Mouse (Mus musculus) neutrophil, adult 65 days (primary cell): ENCODE data around the gene Il1rn. TPM values are rescaled to one million over a fixed set of nuclear protein-coding genes. Genes with fewer than 3 reads are reported as not detected.

Experiments used
- total RNA-seq: library from RNA; stranded (reverse); gene quantifications from 2 replicates; pipeline ENCODE4 v1.2.4, GENCODE M21; 2023

The Il1rn gene
- total RNA-seq, result 114 and 120 TPM in 2 replicates

GRCm38 (mm10) chr2:24336545-24336944 is at the start of gene Il1rn:
Gene Il1rn (plus strand): TSS chr2:24336853.

DNA sequence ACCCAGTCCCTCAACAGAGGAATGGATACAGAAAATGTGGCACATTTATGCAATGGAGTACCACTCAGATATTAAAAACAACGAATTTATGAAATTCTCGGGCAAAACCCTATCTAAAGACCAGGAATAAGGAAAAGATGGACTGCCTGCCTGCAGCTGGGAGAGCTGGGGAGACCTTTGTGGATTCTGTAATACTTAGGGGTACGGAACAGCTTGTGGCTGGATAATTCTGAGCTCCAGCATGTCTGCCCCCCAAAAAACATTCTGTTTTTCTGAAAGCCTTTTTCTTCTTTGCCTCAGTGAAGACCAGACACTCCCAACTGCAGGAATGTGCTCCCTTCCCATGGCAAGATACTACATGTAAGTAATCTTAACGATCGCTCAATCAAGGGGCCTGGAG is 45.8 kb upstream of the Il1rn start, which contains the start of gene Il1f10:
Il1f10 (plus strand) TSS at position 301 of the 400 bp plus-strand sequence.

DNA sequence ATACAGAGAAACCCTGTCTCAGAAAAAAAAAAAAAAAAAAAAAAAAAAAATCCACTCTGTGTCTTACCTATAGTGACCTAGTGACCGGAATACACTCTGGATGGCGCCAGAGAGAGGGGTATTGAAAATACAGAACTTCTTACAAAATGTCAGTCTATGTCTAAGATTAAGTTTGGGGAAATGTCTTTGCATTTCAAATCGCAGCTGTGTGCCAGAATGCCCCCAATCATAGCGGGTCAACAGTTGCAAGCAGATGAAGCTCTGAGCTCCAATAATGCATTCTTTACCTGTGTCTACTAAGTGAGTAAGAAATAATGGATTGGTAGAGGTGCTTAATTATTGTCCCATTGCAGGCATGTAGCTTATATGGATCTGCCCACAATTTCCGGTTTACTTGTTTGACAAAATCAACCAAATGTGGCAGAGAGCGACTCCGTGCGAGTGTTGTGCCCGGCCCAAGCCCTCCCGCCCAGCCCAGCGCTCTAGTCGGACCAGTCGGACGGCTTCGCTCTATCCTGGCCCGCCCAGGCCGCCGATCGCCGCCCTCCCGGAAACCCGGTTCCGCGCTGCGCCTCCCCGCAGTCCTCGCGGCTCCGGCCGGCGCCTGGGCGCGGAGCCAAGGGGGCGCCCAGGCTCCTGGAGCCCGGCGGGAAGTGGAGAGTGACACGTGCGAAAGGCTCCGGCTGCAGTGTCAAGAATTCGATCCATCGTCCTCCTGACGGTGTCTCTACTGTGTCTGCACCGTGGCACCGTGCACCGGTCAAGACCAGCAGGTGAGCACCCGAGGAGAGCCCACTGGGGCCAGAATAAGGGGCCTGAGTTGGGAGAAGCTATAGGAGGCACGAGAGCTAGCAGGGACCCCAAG is 30.6 kb downstream of the Il1rn start, which contains the start of gene Psd4:
Psd4 (plus strand) TSS at position 551 of the 865 bp plus-strand sequence.

Other genes starting within 250 kb of the Il1rn start
- not detected in 2 replicates for gene Tbpl2, start 240.3 kb upstream of the Il1rn start, total RNA-seq
- gene Il1f8, start 183.7 kb upstream of the Il1rn start, total RNA-seq, result not detected in 2 replicates
- gene Il1f9, start 150.4 kb upstream of the Il1rn start, total RNA-seq, result 219 and 280 TPM in 2 replicates
- gene Il1f6, start 121.4 kb upstream of the Il1rn start, total RNA-seq, result not detected in 2 replicates
- not detected in 2 replicates for gene Il1f5, start 59.9 kb upstream of the Il1rn start, total RNA-seq
- gene Il1f10, start 45.7 kb upstream of the Il1rn start, total RNA-seq, result not detected in 2 replicates
- gene Psd4, start 30.7 kb downstream of the Il1rn start, total RNA-seq, result 112 and 132 TPM in 2 replicates
- 1.8 and 2.8 TPM in 2 replicates for gene Pax8, start 138.7 kb downstream of the Il1rn start, total RNA-seq